Mouse (Mus musculus) embryonic facial prominence, embryonic 11.5 days (tissue): ENCODE results near the gene Slc47a1. TPM values are rescaled to one million over a fixed set of nuclear protein-coding genes. Genes with fewer than 3 reads are reported as not detected.

ENCODE experiments used
- ATAC-seq: fragments of 200-750 bp; cut with Nextera tagmentation; replicated peaks from 2 replicates; pipeline ENCODE4 v1.8.0; 2017; ENCODE audit warnings: low read depth; ENCODE audit not compliant: insufficient number of reproducible peaks, low FRiP score, low TSS enrichment
- DNase-seq: peaks from one replicate; pipeline ENCODE4 v3.0.0-alpha.2; 2015; ENCODE audit warnings: low spot score
- H3K27ac ChIP-seq: fragments of 300-500 bp; sonication (generic); replicated peaks from 2 replicates; pipeline ENCODE4 v1.5.1; 2014; ENCODE audit warnings: mild to moderate bottlenecking, low read depth, low read length, control low read depth
- H3K27me3 ChIP-seq: fragments of 300-500 bp; sonication (generic); 2 replicates; pipeline ENCODE4 v1.6.1; 2014; ENCODE audit warnings: mild to moderate bottlenecking, low read length, moderate library complexity, mixed read lengths; ENCODE audit not compliant: control insufficient read depth, insufficient read depth
- H3K36me3 ChIP-seq: fragments of 300-500 bp; sonication (generic); replicated peaks from 2 replicates; pipeline ENCODE4 v1.6.1; 2014; ENCODE audit warnings: low read depth, mild to moderate bottlenecking, low read length, moderate library complexity, mixed read lengths; ENCODE audit not compliant: control insufficient read depth, insufficient read depth
- H3K4me1 ChIP-seq: fragments of 300-500 bp; sonication (generic); 2 replicates; pipeline ENCODE4 v1.6.1; 2014; ENCODE audit warnings: low read length, mixed read lengths; ENCODE audit not compliant: control insufficient read depth, insufficient read depth
- H3K4me2 ChIP-seq: fragments of 300-500 bp; sonication (generic); 2 replicates; pipeline ENCODE4 v1.6.1; 2014; ENCODE audit warnings: low read depth, mild to moderate bottlenecking, control low read depth, low read length, moderate library complexity
- H3K4me3 ChIP-seq: fragments of 300-500 bp; sonication (generic); 2 replicates; pipeline ENCODE4 v1.5.1; 2014; ENCODE audit warnings: low read depth, low read length, control low read depth
- H3K9ac ChIP-seq: fragments of 300-500 bp; sonication (generic); replicated peaks from 2 replicates; pipeline ENCODE4 v1.6.1; 2014; ENCODE audit warnings: mild to moderate bottlenecking, control low read depth, low read length
- H3K9me3 ChIP-seq: fragments of 300-500 bp; sonication (generic); replicated peaks from 2 replicates; pipeline ENCODE4 v1.6.1; 2016; ENCODE audit warnings: mild to moderate bottlenecking, low read length, inconsistent platforms, mixed read lengths; ENCODE audit not compliant: control insufficient read depth
- WGBS: fragments of 180-500 bp; shearing (Covaris S2); extraction: QIAGEN DNeasy Blood & Tissue Kit; methylation state at CpG from one replicate; pipeline ENCODE4 v1.1.7; 2014; 5-methylcytosine and 5-hydroxymethylcytosine counted together
- polyA plus RNA-seq: library from polyadenylated mRNA; unstranded; fragments of >200 nt; fragmentation: Nextera tagmentation; extraction: Ambion mirVana; gene quantifications from 2 replicates; pipeline ENCODE4 v1.2.1, GENCODE M21; 2014

Gene Slc47a1
- polyA plus RNA-seq, 1 experiment from 2014 or later: 0.48 TPM

- 87% methylated on average over 11 of the region's 11 CpGs for WGBS
These were observed 33.1 kb upstream of the Slc47a1 start for GRCm38 (mm10) chr11:61411221-61411620.

GRCm38 (mm10) chr11:61410129-61410528 is 32.0 kb upstream of the Slc47a1 start:
- H3K36me3 ChIP-seq: no peaks in the 10 kb centered on the region
- no peak overlapping the region for H3K27ac ChIP-seq
- 0% methylated on average over 1 of the region's 1 CpGs for WGBS
- H3K9me3 ChIP-seq: no peaks in the 10 kb centered on the region
- no peak for ATAC-seq
- no peak overlapping the region for H3K4me2 ChIP-seq
- DNase-seq: peak; percentile 87
- no peak overlapping the region for H3K4me3 ChIP-seq
- H3K4me1 ChIP-seq: no peaks in the 10 kb centered on the region
- no peak overlapping the region for H3K9ac ChIP-seq
- no peaks in the 10 kb centered on the region for H3K27me3 ChIP-seq

More at GRCm38 (mm10) chr11:61411221-61411620, 33.1 kb upstream of the Slc47a1 start:
- Histone ChIP-seq H3K9ac (no peak overlapping the region), H3K36me3 (no peaks in the 10 kb centered on the region), H3K4me2 (no peak overlapping the region), H3K27me3 (no peaks in the 10 kb centered on the region), H3K27ac (no peak overlapping the region), H3K4me3 (no peak overlapping the region), H3K4me1 (no peaks in the 10 kb centered on the region), H3K9me3 (no peaks in the 10 kb centered on the region)
- ATAC-seq (no peak), DNase-seq (no peak)

DNA sequence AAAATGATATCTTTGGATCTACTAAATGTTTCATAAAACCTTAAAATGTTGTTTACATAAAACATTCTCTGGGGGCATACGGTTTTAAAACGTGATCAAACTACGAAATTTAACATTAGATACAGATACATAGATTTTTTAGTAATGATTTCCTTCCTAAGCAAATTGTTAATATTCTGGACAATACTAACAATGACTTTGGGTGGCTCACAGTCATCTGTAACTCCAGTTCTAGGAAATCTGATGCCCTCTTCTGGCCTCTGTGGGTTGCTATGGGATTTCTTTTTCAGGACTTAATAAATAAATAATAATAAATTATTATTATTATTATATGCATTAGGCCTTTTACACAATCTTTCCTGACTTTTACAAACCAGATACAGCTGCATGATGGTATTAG is 30.9 kb upstream of the Slc47a1 start:
- H3K36me3 ChIP-seq: no peaks in the 10 kb centered on the region
- H3K9ac ChIP-seq: no peak overlapping the region
- DNase-seq (peak; percentile 55), ATAC-seq (no peak)
- no peak overlapping the region; the same call in 1 of the 2 replicates for H3K4me2 ChIP-seq
- H3K4me1 ChIP-seq: no peaks in the 10 kb centered on the region
- peak overlapping the region; percentile 67 for H3K4me3 ChIP-seq
- no peaks in the 10 kb centered on the region for H3K27me3 ChIP-seq
- WGBS: 20% methylated on average over 3 of the region's 3 CpGs
- no peak overlapping the region for H3K27ac ChIP-seq
- no peaks in the 10 kb centered on the region for H3K9me3 ChIP-seq

DNA sequence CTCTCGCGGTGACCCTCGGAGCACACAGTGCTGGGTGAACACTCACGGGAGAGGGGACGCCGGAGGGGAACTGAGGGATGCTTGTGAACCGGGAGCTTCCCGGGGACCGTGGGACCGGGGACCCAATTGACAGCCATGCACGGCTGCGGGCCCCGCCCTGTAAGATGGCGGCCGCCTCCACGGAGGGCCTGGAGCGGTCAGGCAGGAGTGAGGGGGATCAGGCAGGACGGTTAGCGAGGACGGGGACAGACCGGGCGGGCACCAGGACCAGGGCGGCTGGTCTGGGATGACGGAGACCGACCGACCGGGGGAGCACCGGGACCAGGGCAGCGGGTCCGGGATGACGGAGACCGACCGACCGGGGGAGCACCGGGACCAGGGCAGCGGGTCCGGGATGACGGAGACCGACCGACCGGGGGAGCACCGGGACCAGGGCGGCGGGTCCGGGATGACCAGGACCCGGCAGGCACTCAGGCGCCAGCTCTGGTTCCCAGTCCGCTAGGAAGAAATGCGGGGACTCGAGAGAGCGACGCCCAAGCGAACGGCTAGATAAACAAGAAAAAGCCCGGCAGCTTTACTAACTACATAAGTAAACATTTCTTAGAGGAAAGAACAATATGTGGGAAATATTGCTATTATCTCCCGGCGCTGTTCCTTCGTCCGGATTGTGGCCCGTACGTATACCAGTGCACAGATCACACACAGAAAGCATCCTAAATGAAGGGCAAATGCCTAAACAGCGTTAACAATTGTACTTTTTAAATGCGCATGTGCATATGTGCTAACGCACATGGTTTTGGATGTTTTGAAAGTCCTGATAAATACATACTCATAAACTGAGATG is 30.3 kb upstream of the Slc47a1 start:
- H3K9ac ChIP-seq: peak overlapping the region; percentile 63
- DNase-seq (peak; percentile 77), ATAC-seq (peak; percentile 91)
- no peaks in the 10 kb centered on the region for H3K36me3 ChIP-seq
- peak overlapping the region; percentile 56 for H3K27ac ChIP-seq
- peak overlapping the region; percentile 61 for H3K4me2 ChIP-seq
- no peaks in the 10 kb centered on the region for H3K27me3 ChIP-seq
- no peaks in the 10 kb centered on the region for H3K4me1 ChIP-seq
- peak overlapping the region; percentile 67 for H3K4me3 ChIP-seq
- no peaks in the 10 kb centered on the region for H3K9me3 ChIP-seq
- under 1% methylated on average over 64 of the region's 64 CpGs for WGBS

- peak; percentile 87 for DNase-seq
- H3K27me3 ChIP-seq: no peaks in the 10 kb centered on the region
- WGBS: under 1% methylated on average over 39 of the region's 39 CpGs
These were observed 29.6 kb upstream of the Slc47a1 start for GRCm38 (mm10) chr11:61407638-61408183.

DNA sequence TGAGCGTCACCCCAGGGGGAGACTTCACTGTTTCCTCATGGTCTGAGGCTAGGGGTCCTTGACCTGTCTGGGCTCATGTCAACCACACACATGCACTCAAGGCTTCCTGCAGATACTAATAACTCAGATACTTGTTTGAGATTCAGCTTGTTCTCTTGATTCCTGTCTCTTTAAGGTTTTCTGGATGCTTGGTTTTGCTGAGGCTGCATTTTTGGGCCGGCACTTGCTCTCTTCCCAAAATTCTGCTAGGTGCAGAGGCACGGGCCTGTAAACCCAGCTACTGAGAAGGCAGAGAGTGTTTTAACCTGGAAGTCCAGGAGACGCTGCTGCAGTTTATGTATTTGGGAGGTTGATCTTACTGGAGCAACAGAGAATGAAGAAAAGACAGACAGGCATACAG is 23.6 kb upstream of the Slc47a1 start:
- Histone ChIP-seq H3K36me3 (no peaks in the 10 kb centered on the region), H3K4me3 (no peak overlapping the region), H3K9me3 (no peaks in the 10 kb centered on the region), H3K9ac (no peak overlapping the region), H3K27me3 (no peaks in the 10 kb centered on the region), H3K4me2 (no peak overlapping the region), H3K27ac (no peak overlapping the region), H3K4me1 (no peaks in the 10 kb centered on the region)
- ATAC-seq (no peak), DNase-seq (no peak)
- 76% methylated on average over 4 of the region's 4 CpGs for WGBS

More at GRCm38 (mm10) chr11:61407638-61408183, 29.6 kb upstream of the Slc47a1 start:
- Histone ChIP-seq H3K9me3 (no peaks in the 10 kb centered on the region), H3K9ac (peak overlapping the region; percentile 63), H3K4me1 (no peaks in the 10 kb centered on the region), H3K4me3 (peak overlapping the region; percentile 67), H3K27ac (peak overlapping the region; percentile 56; the same call in 1 of the 2 replicates), H3K36me3 (no peaks in the 10 kb centered on the region), H3K4me2 (peak overlapping the region; percentile 61)
- peak; percentile 83 for ATAC-seq

DNA sequence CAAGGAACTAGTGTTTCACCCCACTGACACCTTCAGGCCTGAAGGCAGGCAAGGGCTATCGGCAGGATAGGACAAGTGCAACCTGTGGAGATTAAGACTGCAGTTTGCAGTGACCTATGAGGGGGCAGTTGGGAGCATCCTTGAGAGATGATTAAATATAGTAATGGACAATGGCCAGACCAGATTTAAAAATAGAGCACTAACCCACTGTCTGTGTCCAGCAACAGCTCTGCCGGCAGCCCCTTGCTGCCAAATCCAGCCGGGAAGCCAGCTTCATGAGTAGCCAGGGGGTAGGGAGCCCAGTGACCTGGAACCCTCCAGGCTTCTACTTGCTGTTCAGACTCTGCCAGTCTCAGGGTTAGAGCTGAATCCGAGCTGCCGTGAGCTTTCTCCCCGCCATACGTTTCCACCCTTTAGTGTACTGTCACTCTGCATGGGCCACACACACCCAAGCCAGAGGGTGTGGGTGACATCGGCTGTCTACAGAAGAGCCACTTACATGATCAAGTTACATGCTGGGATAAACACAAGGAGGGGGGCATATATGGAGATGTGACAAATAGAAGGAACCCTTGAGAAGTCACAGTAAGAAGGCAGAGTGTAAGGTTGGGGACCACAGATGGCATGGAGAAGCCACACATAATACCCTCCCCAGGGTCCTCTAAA is 22.7 kb upstream of the Slc47a1 start:
- no peak overlapping the region for H3K9ac ChIP-seq
- DNase-seq (no peak), ATAC-seq (no peak)
- 77% methylated on average over 8 of the region's 8 CpGs for WGBS
- no peaks in the 10 kb centered on the region for H3K27me3 ChIP-seq
- no peaks in the 10 kb centered on the region for H3K4me1 ChIP-seq
- no peak overlapping the region for H3K4me3 ChIP-seq
- no peak overlapping the region for H3K27ac ChIP-seq
- no peaks in the 10 kb centered on the region for H3K9me3 ChIP-seq
- no peaks in the 10 kb centered on the region for H3K36me3 ChIP-seq
- no peak overlapping the region for H3K4me2 ChIP-seq
